Mouse (Mus musculus): ENCODE results near the gene Gabarapl2.

GRCm38 (mm10) chr8:111991278-111991677 lies 50.8 kb downstream of the Gabarapl2 start:
- TF ChIP-seq CTCF (IDR thresholded peaks at IDR 0.05; ENCODE audit: insufficient read depth, low read length) (no peak), POLR2A (IDR thresholded peaks at IDR 0.05; ENCODE audit: borderline replicate concordance, extremely low read depth, low read depth, low read length) (no peak)
